Mouse (Mus musculus) liver, adult 2 months (tissue): ENCODE results near the gene Calhm2. TPM values are rescaled to one million over a fixed set of nuclear protein-coding genes. Genes with fewer than 3 reads are reported as not detected.
A peak's percentile ranks its signal among the peaks of the same experiment; 100 is the strongest.

Experiments
- DNase-seq: peaks from one replicate; pipeline ENCODE4 v3.0.0-alpha.2; 2011; ENCODE audit warnings: low read depth, low spot score; ENCODE audit errors: extremely low read depth
- H3K27ac ChIP-seq: fragments of 200-500 bp; replicated peaks from 2 replicates; pipeline ENCODE4 v1.5.1; 2012; ENCODE audit warnings: low read depth, mild to moderate bottlenecking, control low read depth, inconsistent platforms, low read length; ENCODE audit not compliant: insufficient read depth
- H3K27me3 ChIP-seq: fragments of 200-500 bp; 2 replicates; pipeline ENCODE4 v1.6.1; 2012; ENCODE audit warnings: mild to moderate bottlenecking, moderate library complexity, low read length, inconsistent platforms; ENCODE audit not compliant: control insufficient read depth, insufficient read depth
- H3K36me3 ChIP-seq: fragments of 200-500 bp; 2 replicates; pipeline ENCODE4 v1.6.1; 2012; ENCODE audit warnings: low read length, inconsistent platforms; ENCODE audit not compliant: control insufficient read depth, insufficient read depth
- H3K4me1 ChIP-seq: fragments of 200-500 bp; 2 replicates; pipeline ENCODE4 v1.6.1; 2011; ENCODE audit warnings: low read length; ENCODE audit not compliant: control insufficient read depth, insufficient read depth
- H3K4me3 ChIP-seq: fragments of 200-500 bp; 2 replicates; pipeline ENCODE4 v1.5.1; 2011; ENCODE audit warnings: low read depth, mild to moderate bottlenecking, control low read depth, low read length, moderate library complexity; ENCODE audit not compliant: insufficient read depth
- H3K79me2 ChIP-seq: fragments of 200-500 bp; 2 replicates; pipeline ENCODE4 v1.6.1; 2012; ENCODE audit warnings: inconsistent platforms, mild to moderate bottlenecking, low read length, moderate library complexity; ENCODE audit not compliant: control insufficient read depth, insufficient read depth
- H3K9ac ChIP-seq: fragments of 200-500 bp; 2 replicates; pipeline ENCODE4 v1.6.1; 2012; ENCODE audit warnings: low read depth, mild to moderate bottlenecking, control low read depth, inconsistent platforms, low read length
- CTCF ChIP-seq: fragments of 200-500 bp; IDR thresholded peaks from 2 replicates; pipeline ENCODE4 v1.5.1; 2011; ENCODE audit warnings: low read depth, low read length, control low read depth
- POLR2A ChIP-seq: fragments of 200-500 bp; IDR thresholded peaks from 2 replicates; pipeline ENCODE4 v1.6.1; 2011; ENCODE audit warnings: low read length, control low read depth; ENCODE audit not compliant: insufficient read depth; ENCODE audit errors: extremely low read depth
- WGBS: fragments of 180-500 bp; shearing (Covaris S2); methylation state at CpG from one replicate; pipeline ENCODE4 v1.1.7; 2018; 5-methylcytosine and 5-hydroxymethylcytosine counted together
- polyA plus RNA-seq: library from polyadenylated mRNA; depleted of rRNA; stranded (reverse); fragments of >200 nt; gene quantifications from 2 replicates; pipeline ENCODE4 v1.2.3, GENCODE M21; 2012
- total RNA-seq: library from RNA; depleted of rRNA; stranded (reverse); fragments of >200 nt; gene quantifications from 2 replicates; pipeline ENCODE4 v1.2.3, GENCODE M21; 2014

Gene Calhm2
- total and polyA plus RNA-seq, 2 experiments, result 1.5 to 2.0 TPM

- Histone ChIP-seq H3K9ac (peak overlapping the region; percentile 20; the same call in 1 of the 2 replicates), H3K79me2 (no peaks in the 10 kb centered on the region)
Measured at GRCm38 (mm10) chr19:47179272-47179809, 41.2 kb upstream of the Calhm2 start.

DNA sequence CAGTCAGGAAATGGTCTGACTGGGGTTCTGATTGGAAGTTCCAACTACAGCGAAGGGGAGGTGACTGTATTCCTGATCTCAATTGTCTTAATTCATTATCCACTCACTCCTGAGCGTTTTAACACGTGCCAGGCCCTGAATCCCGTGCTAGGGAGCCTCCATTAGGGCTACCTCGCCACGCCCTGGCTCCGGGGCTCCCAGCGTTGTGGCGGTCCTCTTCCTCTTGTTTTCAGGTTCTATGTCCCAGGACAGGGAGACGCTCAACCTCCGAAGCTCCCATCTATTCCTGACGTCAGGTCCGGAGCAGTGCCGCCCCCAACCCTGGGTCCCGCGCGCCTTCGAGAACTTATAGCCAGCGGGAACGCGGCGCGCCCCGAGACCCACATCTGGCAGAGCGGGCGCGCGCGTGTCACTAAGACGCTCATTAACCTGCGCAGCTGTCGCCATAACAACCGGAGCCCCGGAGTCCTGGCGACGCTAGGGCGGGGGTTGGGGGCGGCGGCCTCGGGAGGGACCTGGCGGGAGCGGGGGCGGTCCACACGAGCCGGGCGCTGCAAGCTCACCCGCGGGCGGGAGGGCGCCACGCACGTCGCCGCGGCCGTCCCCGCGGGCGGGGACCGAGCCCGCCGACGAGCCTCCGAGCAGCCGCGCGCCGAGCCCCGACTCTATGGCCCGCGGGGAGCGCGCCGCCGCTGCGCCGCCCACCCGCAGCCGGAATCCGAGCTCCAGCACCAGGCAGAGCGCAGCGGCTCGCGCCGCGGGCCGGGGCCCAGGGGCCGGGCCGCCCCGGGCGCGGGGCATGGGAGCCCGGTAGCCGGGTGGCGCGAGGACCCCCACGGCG lies 40.6 kb upstream of the Calhm2 start, which contains the start of gene Neurl1a:
Gene Neurl1a, plus strand, starts transcription at position 390 of the 841 bp plus-strand sequence.
- no peaks in the 10 kb centered on the region for H3K36me3 ChIP-seq
- TF ChIP-seq CTCF (no peak), POLR2A (no peak)
- H3K9ac ChIP-seq, result peak within 1 kb of the TSS; percentile 23
- no peak for DNase-seq
- peaks cover 16% of the 10 kb centered on the region for H3K27me3 ChIP-seq
- H3K79me2 ChIP-seq, result no peaks in the 10 kb centered on the region
- no peaks in the 10 kb centered on the region; the same call in 1 of the 2 replicates for H3K4me1 ChIP-seq
- WGBS, result 1% methylated on average over 86 of the region's 98 CpGs
- H3K4me3 ChIP-seq, result peak within 1 kb of the TSS; percentile 56; the same call in 1 of the 2 replicates
- H3K27ac ChIP-seq, result no peak within 1 kb of the TSS

More at GRCm38 (mm10) chr19:47179272-47179809, 41.2 kb upstream of the Calhm2 start:
- peaks cover 16% of the 10 kb centered on the region for H3K27me3 ChIP-seq
- H3K27ac ChIP-seq, result no peak overlapping the region
- no peaks in the 10 kb centered on the region for H3K36me3 ChIP-seq
- no peak for DNase-seq
- H3K4me1 ChIP-seq, result no peaks in the 10 kb centered on the region; the same call in 1 of the 2 replicates
- H3K4me3 ChIP-seq, result peak overlapping the region; percentile 56; the same call in 1 of the 2 replicates
- TF ChIP-seq POLR2A, result no peak
- no peak for TF ChIP-seq CTCF
- 6% methylated on average over 41 of the region's 42 CpGs for WGBS

GRCm38 (mm10) chr19:47178001-47178400 lies 39.9 kb upstream of the Calhm2 start:
- 32% methylated on average over 10 of the region's 10 CpGs for WGBS
- Histone ChIP-seq H3K27ac (no peak overlapping the region), H3K27me3 (peaks cover 16% of the 10 kb centered on the region), H3K36me3 (no peaks in the 10 kb centered on the region), H3K9ac (no peak overlapping the region), H3K79me2 (no peaks in the 10 kb centered on the region), H3K4me1 (no peaks in the 10 kb centered on the region; the same call in 1 of the 2 replicates), H3K4me3 (no peak overlapping the region)
- TF ChIP-seq POLR2A (no peak), CTCF (no peak)
- peak; percentile 13 for DNase-seq

- Histone ChIP-seq H3K79me2 (no peaks in the 10 kb centered on the region), H3K9ac (no peak overlapping the region), H3K27ac (no peak overlapping the region), H3K4me3 (no peak overlapping the region), H3K4me1 (no peaks in the 10 kb centered on the region; the same call in 1 of the 2 replicates), H3K36me3 (no peaks in the 10 kb centered on the region), H3K27me3 (peaks cover 16% of the 10 kb centered on the region)
- DNase-seq, result no peak
- TF ChIP-seq CTCF (no peak), POLR2A (no peak)
- 90% methylated on average over 2 of the region's 2 CpGs for WGBS
Measured at GRCm38 (mm10) chr19:47176916-47177505, 38.9 kb upstream of the Calhm2 start.

DNA sequence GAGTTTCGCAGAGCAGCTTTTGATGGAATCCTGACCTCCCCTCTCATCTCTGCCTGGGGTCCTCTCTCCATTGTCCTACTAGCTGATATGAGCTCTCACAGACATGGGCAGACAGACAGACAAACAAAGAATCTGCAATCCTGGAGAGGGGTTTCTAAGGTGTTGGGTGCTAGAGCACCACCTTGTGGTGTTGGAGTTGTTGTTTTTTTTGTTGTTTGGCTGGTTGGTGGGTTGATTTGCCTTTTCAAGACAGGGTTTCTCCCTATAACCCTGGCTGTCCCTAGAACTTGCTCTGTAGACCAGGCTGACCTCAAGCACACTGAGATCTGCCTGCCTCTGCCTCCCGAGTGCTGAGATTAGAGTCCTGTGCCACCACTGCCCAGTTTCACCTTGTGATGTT lies 37.4 kb upstream of the Calhm2 start:
- TF ChIP-seq POLR2A, result no peak
- TF ChIP-seq CTCF, result no peak
- H3K27me3 ChIP-seq, result peaks cover 16% of the 10 kb centered on the region

More for the DNA sequence above, 37.4 kb upstream of the Calhm2 start:
- DNase-seq, result no peak
- Histone ChIP-seq H3K4me3 (no peak overlapping the region), H3K9ac (no peak overlapping the region), H3K36me3 (no peaks in the 10 kb centered on the region), H3K79me2 (no peaks in the 10 kb centered on the region), H3K27ac (no peak overlapping the region), H3K4me1 (no peaks in the 10 kb centered on the region; the same call in 1 of the 2 replicates)
- 65% methylated on average over 2 of the region's 2 CpGs for WGBS
